Mouse (Mus musculus) kidney, postnatal 14 days (tissue): ENCODE data around the gene Pogk.

Experiments
- DNase-seq: peaks from one replicate; pipeline ENCODE4 v3.0.0; 2022; ENCODE audit warnings: mixed read lengths

Gene Pogk

DNA sequence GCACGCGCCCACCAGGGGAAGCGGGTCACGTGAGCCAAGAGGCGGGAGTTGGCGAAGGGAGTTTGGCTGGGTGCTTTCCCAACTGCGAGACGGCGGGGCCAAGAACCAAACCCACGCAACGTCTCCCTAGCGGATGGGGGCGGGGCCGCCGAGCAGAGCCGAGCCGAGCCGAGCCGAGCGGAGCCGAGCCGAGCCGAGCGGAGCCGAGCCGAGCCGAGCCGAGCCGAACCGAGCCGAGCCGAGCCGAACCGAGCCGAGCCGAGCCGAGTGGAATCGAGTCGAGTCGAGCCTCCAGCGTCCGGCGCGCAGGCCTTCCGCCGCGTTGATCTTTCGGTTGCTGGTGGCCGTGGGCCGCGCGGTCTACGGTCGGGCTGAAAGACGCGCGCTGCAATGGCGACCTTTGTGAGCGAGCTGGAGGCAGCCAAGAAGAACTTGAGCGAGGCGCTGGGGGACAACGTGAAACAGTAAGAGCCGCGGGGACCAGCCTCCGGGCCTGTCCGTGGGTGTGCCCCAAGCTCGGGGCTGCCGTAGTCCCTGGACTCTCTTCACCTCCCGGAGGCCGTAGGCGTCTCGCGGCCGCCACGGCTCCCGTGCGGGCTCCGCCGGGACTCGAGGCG lies 30.5 kb downstream of the Pogk start, which contains the start of gene Tada1:
Tada1 (plus strand) TSS at position 85 of the 617 bp plus-strand sequence.
- DNase-seq, result peak; percentile 95

DNA sequence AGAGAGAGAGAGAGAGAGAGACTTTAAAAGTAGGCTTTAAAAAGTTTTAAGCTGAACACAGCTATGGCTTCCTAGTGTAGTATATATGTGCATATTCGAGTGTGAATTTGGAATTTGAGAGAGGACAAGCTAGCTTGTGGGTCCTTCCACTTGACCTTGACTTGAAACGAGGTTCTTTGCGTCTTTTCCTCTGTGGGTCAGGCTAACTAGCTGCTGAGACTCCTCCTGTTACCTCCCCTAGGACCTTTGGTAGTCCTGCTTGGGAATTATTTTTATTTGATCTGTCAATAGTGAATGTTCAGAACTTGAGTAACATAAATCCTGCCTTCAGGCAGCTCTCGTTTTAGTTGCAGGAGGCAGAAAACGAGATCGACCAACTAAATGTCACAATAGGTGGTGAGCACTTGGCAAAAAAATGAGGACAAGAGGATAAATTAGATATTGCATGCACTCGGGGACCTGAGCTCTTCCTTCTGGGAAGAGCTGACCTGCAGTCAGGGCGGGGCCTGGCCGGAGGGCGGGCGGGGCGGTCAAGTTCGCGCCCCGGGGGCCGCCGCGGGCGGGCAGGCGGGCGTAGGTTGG lies 31.1 kb downstream of the Pogk start:
- no peak for DNase-seq

DNA sequence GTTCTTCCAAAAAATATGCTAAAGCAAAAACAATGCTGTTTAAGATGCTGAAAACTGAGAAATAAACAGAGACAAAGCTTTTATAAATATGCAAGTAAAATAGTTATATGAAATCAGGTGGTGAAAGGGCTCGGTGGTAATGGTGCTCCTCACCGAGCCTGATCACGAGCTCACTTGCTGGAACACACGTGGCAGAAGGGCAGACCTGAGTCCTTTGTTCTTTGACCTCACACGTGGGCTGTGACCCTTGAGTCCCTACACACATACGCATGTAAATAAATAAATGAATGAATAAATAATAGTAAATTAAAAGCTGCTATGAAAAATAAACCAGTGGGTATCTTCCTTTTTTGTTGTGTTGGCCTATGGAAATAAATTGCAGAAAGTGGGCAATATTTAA lies 32.5 kb downstream of the Pogk start:
- no peak for DNase-seq

DNA sequence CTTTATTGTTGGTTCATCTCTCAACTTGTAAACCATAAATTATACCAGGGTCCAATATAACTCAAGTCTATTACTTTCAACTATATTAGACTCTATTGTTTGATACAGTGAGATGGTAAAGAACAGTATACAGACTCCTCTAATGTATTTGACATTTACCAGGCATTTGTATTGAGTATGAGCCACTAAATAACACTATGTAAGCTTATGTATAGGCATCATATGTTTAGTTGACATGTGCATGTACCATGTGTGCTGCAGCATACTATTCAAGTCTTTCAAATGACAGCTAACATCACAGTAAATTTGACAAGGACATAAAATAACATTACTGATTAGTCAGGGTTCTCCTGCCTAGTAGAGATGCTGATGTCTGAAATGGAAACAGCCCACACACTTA lies 46.5 kb downstream of the Pogk start:
- no peak for DNase-seq

DNA sequence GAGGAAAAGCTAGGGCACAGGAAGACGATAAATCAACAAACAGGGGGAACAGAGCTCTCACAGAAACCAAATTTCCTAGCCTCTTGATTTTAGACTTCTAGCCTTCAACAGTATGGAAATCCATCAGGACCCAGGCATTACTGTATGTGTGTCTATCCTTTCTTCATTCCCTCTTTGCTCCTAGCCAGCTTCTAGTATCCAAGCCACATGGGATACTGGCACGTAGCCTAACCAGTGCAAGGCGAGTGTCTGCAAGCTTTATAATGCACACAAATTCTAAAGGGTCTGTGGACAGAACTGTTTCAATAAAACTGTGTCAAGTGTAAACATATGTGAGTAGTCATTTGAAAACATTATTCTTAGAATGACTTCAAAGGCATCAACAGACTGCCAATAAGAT lies 47.0 kb downstream of the Pogk start:
- DNase-seq, result no peak

DNA sequence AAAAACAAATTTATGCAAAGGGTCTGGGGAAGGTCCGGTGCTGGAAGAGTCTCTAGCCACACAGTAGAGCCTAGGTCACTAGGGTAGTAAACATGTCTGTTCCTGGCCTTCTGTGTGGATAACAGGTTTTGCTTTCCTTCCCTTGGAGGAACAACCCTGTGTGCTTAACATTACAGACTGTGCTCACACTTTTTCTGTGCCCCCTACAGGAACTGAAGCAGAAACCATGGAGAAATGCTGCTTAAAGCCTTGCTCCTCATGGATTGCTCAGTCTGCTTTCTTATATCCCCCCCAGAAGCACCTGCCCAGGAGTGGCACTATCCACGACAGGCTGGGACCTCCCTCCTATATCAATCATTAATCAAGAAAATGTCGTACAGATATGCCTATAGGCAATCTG lies 47.8 kb downstream of the Pogk start:
- no peak for DNase-seq

DNA sequence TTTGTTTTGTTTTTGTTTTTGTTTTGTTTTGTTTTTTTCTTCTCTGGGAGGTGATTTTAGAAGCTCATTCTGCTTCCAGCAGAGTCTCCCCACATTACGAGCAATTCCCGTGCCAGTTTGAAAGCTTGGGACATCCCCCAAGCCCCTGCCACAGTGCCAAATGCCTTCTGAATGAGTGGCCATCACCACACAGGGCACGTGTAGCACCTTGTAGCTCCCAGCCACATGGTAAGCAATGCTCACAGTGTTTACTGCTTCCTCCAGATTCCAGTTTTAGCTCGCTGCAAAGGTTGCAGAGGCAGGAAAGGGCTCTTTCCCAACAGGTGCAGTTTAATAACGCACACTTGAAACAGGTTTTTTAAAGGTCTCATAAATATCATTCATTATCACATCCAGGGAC lies 48.8 kb downstream of the Pogk start:
- no peak for DNase-seq

DNA sequence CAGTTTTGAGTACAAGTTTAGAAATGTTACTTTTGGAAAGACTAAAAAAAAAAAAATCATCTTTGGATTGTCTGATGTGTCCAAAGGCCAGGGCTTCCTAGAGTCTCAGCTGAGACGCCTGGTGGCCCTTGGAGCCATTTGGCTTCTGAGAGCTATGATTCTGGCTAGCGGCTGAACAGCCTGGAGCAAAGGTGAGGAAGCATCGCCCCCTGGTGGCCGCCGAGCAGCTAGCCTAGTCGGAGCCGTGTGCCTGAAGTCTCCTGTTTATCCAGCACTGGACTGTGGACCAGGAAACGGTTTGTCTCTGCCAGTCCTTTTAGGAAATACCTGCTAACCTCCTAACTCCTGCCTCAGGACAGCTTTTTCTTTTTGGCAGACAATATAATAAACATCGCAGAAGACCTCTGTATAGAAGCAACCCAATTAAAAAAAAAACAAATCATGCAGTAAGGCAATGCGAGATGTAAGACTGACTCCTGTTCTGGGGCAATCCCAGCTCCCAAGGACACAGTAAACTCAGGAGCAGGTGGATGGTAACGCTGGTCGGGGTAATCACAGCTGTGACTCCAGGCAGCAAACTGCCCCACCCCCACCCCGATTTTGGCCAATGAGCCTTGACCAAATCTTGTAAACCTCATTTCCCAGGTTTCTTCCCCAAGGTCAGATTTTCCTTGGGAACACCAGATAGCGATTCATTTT lies 49.4 kb downstream of the Pogk start:
- peak; percentile 88 for DNase-seq

DNA sequence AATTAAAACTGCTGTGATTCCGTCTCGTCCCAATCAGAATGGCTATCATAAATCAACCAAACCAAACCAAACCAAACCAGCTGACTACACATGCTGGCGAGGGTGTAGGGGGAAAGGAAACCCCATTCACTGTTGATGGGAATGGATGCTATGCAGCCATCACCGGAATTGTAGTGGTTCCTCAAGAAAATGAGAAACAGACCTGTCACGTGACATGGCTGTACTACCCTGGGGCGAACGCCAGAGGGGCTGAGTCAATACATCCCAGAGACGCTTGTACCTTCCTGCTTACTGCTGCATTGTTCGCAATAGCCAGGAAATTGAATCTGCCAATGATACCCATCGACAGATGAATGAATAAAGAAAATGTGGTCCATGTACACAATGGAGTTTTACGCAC lies 59.9 kb downstream of the Pogk start:
- no peak for DNase-seq

DNA sequence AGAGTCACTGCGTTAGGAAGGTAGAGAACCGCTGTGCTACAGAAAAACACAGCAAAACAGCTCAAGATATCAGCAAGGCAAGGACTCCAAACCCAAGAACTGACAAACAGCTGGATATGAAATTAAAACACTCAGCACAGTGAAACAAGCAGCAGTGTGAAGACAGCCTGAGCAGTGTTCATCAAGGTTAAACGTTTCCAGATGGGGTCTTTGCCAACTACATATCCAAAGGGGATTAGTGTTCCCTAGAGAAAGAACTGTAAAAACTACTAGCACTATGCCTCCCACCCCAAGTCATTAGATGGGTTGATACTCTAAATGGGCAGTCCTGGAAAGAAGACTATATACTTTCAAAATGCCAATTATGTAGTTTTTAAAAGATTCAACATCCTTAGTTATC lies 60.3 kb downstream of the Pogk start:
- no peak for DNase-seq

DNA sequence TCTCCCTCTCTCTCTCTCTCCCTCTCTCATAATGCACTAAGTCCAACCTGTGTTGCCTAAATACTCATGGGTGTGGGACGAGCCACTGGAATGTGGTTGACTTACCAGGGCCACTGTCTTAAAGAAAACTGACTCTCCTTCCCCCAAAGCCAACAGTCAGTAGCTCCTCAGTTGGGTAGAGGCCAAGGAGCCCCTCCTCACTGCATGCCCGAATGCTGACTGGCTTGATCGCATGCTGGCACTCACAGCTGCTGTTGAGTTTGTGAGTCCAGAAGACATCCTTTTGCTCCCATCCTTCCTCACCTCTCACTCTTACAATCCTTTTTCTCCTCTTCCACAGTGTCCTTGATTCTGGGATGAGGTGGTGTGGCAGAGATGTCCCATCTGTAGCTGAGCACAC lies 62.8 kb downstream of the Pogk start:
- DNase-seq, result no peak

DNA sequence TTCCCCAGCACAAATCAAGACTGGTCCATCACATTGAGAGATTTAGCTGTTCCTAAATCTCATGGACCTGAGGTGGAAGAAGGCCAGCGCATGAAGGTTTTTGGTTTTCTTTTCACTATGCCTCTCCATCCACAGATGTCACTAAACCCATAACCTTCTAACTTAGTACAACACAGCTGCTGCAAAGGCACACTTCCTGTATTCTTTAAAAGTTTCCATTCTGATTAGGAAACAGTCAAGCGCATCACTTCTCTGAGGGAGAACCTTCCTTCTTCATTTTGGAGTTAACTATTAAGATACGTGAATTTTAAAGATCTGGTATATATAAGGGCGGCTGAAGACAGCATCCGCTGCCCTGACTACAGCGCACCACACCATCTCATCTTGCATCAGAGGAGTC lies 64.1 kb downstream of the Pogk start:
- DNase-seq, result no peak

DNA sequence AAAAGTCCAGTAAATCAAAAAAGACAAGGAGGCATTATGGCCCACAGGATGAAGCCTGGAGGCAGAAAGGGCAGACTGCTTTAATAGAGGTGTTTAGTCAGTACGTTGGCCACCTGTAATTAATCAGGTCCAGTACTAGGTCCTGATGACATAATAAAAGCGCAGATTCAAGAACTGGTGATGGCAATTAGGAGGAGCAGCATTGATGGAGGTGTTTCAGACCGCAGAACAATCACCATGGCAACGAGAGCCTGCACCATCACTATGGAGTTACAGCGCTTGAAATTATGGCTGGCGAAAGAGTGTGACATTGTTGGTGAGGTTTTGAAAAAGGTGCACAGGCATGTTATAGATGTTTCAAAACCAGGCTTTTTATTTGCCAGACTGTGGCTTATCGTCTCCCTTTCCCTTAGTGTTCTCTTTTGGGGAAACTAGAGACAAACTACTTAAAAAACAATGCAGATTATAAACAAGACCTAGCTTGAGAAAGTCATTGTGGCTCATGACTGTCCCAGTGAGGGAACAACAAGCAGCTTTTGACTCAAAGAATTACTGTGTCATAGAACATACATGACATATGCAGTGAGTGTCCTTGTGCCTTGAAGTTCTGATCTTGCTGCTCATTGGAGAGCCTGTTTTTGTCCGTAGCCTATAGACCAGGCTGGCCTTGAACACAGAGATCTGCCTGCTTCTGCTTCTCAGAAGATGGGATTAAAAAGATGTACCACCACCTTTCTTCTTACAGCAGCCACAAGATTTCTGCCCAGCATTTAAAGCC lies 65.2 kb downstream of the Pogk start:
- DNase-seq, result no peak

DNA sequence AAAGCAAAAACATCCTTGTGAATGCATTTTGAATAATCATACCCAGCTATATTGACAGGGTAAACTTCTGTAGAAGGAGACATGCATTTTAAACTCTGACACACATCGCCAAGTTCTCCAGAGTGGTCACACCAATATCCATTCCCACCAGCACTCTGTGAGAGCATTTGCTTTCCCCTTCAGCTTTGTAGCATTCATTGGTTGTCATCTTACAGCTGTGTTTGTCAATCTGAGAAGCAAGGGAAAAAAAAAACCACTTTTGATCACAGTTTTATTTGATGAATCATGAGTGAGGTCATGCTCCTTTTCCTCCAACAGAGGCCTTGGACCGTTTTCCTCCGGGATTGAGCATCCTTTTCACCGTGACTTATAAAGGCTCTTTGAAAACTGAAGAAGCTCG lies 66.1 kb downstream of the Pogk start:
- DNase-seq, result no peak

DNA sequence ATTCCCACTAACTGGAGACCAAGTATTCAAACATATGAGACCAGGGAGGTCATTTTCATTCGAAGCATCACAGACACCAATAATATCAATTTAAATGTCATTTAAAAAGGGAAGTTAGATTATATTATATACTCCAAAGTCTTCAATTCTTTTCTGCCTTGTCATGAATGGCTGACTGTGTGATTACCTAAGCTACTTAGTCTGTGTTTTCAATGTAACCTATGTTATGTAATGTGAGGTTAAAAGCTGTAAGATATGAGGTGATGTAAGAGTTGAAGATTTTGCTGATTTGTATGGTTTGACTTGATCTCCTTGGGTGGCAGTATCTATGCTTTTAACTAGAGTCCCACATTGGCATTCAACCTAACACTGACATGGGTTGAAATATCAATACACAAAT lies 67.1 kb downstream of the Pogk start:
- no peak for DNase-seq

DNA sequence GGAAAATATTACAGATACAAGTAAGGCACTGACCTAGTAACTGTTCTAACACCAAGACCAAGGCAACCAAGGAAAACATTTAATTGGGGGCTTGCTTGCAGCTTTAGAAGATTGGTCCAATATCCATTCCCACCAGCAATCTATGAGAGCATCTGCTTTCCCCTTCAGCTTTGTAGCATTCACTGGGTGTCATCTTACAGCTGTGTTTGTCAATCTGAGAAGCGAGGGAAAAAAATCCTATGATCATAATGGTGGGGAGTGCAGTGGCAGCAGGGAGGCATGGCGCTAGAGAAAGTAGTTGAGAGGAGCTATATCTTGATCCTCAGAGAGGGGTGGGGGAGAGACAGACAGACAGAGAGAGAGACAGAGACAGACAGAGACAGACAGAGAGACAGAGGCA lies 67.6 kb downstream of the Pogk start:
- DNase-seq, result no peak

DNA sequence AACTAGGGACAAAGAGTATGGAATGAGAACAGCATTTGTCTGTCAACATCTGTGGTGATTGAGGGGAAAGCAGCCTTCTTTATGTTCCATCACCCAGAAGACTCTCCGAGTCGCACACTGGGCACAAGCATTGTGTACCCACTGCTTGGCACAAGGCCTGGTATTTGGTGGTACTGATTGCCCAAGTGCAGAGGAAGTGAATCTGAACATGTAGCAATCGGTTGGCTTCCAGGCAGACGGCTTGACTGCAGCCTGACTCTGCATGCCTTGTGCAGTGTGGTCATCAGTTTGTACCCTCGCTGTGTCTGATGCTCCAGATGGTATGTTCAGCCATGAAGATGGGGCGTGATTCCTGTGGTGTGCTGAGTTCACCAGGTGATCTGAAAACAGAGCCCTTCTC lies 70.6 kb downstream of the Pogk start:
- DNase-seq, result no peak
